Mouse (Mus musculus) lung, postnatal 0 days (tissue): ENCODE measurements around the gene Fyco1.

Experiments
- CTCF ChIP-seq: IDR thresholded peaks from 2 replicates; pipeline ENCODE4 v1.5.1; 2016; ENCODE audit warnings: antibody characterized with exemption, mild to moderate bottlenecking
- EP300 ChIP-seq: IDR thresholded peaks from 2 replicates; pipeline ENCODE4 v1.6.1; 2016; ENCODE audit warnings: antibody characterized with exemption, mild to moderate bottlenecking, control low read depth

- no peak for TF ChIP-seq EP300
- TF ChIP-seq CTCF = no peak
Measured at GRCm38 (mm10) chr9:123758156-123758555, 93.5 kb downstream of the Fyco1 start.
